Mouse (Mus musculus): ENCODE data around the gene Nsl1. TPM values are rescaled to one million over a fixed set of nuclear protein-coding genes. Genes with fewer than 3 reads are reported as not detected.

Gene Nsl1
- polyA plus RNA-seq (2014; fragmentation: Illumina TruSeq; extraction: RNeasy Lipid Tissue Mini Kit (QIAGEN cat#74804); ENCODE audit: low read depth, low replicate concordance): 0.16 TPM

GRCm38 (mm10) chr1:191062781-191063485 is at the start of gene Nsl1, which contains the start of gene Tatdn3:
Gene Nsl1, plus strand, starts transcription at chr1:191063012.
Gene Tatdn3, minus strand, starts transcription at chr1:191062932.

DNA sequence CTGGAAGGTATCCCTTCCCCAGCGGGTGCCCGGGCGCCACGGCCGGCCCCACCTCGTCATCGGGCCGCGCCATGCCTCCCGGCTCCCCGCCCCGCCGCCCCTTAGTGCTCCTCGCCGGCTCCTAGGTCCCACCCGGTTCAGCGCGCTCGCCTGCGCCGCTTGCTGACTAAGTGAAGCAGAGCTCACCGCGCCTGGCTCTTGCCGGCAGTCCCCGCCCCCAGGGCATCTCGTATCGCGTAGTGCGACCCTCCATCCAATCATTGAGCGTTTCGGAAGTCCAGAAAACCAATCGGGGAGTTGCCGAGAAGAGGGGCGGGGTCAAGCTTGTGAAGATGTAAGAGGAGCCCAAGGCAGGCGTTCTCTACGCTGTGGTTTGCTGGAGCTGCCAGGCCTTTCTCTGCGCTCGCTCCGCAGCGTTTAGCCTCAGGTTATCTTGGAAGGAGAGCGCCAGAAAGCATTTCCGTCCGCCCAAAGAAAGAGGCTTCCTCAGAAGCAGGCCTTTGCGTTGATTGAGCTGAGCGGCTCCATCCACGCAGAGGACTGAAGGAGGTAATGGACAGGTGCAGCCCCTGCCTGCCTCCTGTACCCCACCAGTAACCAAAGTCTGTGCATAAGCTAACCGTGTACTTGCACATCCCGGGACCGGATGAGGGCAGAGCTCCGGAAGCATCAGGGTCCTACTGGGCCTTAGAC is 36.6 kb upstream of the Nsl1 start, which contains the start of gene Flvcr1:
Gene Flvcr1, minus strand, starts transcription at position 138 of the 693 bp plus-strand sequence.

DNA sequence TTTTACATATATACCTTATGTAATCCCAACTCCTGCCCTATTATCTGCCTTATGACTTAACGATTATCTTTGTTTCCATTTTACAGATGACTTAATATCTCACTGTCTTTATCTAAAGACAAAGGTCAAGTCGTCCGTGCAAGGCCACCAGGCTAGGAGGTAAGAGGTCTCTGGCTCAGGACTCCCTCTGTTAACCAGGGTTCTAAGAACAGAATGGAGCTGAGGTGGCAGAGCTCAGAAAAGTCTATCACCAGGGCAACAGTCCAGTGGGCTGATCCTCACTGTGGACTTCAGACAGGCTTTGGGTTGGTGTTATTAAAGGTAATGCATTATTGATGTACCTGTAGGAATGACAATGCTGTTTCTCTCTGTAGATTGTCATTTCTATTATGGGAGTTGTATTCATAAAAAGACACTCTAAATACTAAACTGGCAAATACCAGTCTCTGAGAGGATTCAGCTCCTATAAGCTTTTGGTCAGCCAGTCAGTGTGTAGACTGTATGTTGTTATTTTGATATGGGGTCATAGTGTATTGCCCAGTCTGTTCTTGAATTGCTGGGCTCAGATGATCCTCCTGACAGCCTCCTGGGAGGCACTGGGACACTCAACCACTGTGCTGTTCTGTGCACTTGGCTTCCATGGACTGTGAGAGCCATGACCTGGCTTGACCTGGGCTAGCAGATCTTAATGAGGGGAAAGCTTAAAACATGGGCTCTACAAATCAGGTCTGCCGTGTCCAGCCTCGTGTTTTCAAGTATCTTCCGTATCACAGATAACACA is 26.1 kb upstream of the Nsl1 start, which contains the start of gene Spata45:
Gene Spata45, plus strand, starts transcription at position 86 of the 781 bp plus-strand sequence.

GRCm38 (mm10) chr1:191097802-191098747 is 35.3 kb downstream of the Nsl1 start, which contains the start of gene Batf3:
Gene Batf3, plus strand, starts transcription at chr1:191097847.

Other genes with a start within 250 kb of the Nsl1 start
- gene Rps6kc1, start 151.2 kb upstream of the Nsl1 start, polyA plus RNA-seq (2014; fragmentation: Illumina TruSeq; extraction: RNeasy Lipid Tissue Mini Kit (QIAGEN cat#74804); ENCODE audit: low read depth, low replicate concordance): 12.0 TPM
- gene Angel2, start 137.9 kb upstream of the Nsl1 start, polyA plus RNA-seq (2014; fragmentation: Illumina TruSeq; extraction: RNeasy Lipid Tissue Mini Kit (QIAGEN cat#74804); ENCODE audit: low read depth, low replicate concordance): 27.1 TPM
- 0.13 TPM for gene Vash2, start 83.7 kb upstream of the Nsl1 start, polyA plus RNA-seq (2014; fragmentation: Illumina TruSeq; extraction: RNeasy Lipid Tissue Mini Kit (QIAGEN cat#74804); ENCODE audit: low read depth, low replicate concordance)
- gene Flvcr1, start 36.9 kb upstream of the Nsl1 start, polyA plus RNA-seq (2014; fragmentation: Illumina TruSeq; extraction: RNeasy Lipid Tissue Mini Kit (QIAGEN cat#74804); ENCODE audit: low read depth, low replicate concordance): 6.1 TPM
- gene Spata45, start 26.4 kb upstream of the Nsl1 start, polyA plus RNA-seq (2014; fragmentation: Illumina TruSeq; extraction: RNeasy Lipid Tissue Mini Kit (QIAGEN cat#74804); ENCODE audit: low read depth, low replicate concordance): not detected
- gene Tatdn3, start 80 bp upstream of the Nsl1 start, polyA plus RNA-seq (2014; fragmentation: Illumina TruSeq; extraction: RNeasy Lipid Tissue Mini Kit (QIAGEN cat#74804); ENCODE audit: low read depth, low replicate concordance): 34.6 TPM
- gene Batf3, start 34.8 kb downstream of the Nsl1 start, polyA plus RNA-seq (2014; fragmentation: Illumina TruSeq; extraction: RNeasy Lipid Tissue Mini Kit (QIAGEN cat#74804); ENCODE audit: low read depth, low replicate concordance): 0.65 TPM
- not detected for gene Fam71a, start 101.8 kb downstream of the Nsl1 start, polyA plus RNA-seq (2014; fragmentation: Illumina TruSeq; extraction: RNeasy Lipid Tissue Mini Kit (QIAGEN cat#74804); ENCODE audit: low read depth, low replicate concordance)
- 22.3 TPM for gene Atf3, start 155.0 kb downstream of the Nsl1 start, polyA plus RNA-seq (2014; fragmentation: Illumina TruSeq; extraction: RNeasy Lipid Tissue Mini Kit (QIAGEN cat#74804); ENCODE audit: low read depth, low replicate concordance)

Data from heart, adult 10 weeks (tissue).